Mouse (Mus musculus): ENCODE data around the gene Bcl7c. TPM values are rescaled to one million over a fixed set of nuclear protein-coding genes. Genes with fewer than 3 reads are reported as not detected.

The Bcl7c gene
- polyA plus RNA-seq, 1 experiment from 2014 or later, result 34.1 TPM

DNA sequence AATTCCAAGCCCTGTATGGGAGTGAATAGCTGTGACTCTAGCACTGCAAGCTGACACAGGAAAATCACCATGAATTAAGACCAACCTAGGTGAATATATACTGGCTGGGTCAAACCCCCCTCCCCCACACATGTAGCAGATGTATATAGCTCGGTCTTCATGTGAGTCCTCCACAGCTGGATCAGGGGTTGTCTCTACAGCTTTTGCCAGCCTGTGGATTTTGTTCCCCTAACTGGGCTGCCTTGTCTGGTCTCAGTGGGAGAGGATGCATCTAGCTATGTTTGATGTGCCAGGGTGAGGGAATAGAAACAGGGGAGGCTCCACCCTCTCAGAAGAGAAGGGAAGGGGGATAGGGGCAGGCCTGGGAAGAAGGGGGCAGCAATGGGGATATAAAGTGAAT is 92.4 kb downstream of the Bcl7c start:
- Histone ChIP-seq H3K4me2 (replicated peaks; ENCODE audit: low read depth, low read length) (no peak overlapping the region), H3K4me3 (ENCODE audit: low read depth, low read length) (no peak overlapping the region), H3K27me3 (replicated peaks; ENCODE audit: insufficient read depth, low read length) (no peaks in the 10 kb centered on the region), H3K9ac (replicated peaks; ENCODE audit: low read depth) (no peak overlapping the region), H3K27ac (ENCODE audit: low read length) (no peak overlapping the region), H3K4me1 (ENCODE audit: insufficient read depth, low read depth, low read length) (peaks cover 3% of the 10 kb centered on the region; the same call in 1 of the 2 replicates), H3K36me3 (ENCODE audit: insufficient read depth, low read length) (peaks cover 12% of the 10 kb centered on the region; the same call in 1 of the 2 replicates), H3K9me3 (ENCODE audit: low read length) (no peaks in the 10 kb centered on the region)
- ATAC-seq (no peak), DNase-seq (ENCODE audit: low spot score) (no peak)
- WGBS, result 29% methylated on average over 1 of the region's 1 CpGs
- no peak for TF ChIP-seq EP300 (IDR thresholded peaks at IDR 0.05)
- no peak for TF ChIP-seq CTCF (IDR thresholded peaks at IDR 0.05)

DNA sequence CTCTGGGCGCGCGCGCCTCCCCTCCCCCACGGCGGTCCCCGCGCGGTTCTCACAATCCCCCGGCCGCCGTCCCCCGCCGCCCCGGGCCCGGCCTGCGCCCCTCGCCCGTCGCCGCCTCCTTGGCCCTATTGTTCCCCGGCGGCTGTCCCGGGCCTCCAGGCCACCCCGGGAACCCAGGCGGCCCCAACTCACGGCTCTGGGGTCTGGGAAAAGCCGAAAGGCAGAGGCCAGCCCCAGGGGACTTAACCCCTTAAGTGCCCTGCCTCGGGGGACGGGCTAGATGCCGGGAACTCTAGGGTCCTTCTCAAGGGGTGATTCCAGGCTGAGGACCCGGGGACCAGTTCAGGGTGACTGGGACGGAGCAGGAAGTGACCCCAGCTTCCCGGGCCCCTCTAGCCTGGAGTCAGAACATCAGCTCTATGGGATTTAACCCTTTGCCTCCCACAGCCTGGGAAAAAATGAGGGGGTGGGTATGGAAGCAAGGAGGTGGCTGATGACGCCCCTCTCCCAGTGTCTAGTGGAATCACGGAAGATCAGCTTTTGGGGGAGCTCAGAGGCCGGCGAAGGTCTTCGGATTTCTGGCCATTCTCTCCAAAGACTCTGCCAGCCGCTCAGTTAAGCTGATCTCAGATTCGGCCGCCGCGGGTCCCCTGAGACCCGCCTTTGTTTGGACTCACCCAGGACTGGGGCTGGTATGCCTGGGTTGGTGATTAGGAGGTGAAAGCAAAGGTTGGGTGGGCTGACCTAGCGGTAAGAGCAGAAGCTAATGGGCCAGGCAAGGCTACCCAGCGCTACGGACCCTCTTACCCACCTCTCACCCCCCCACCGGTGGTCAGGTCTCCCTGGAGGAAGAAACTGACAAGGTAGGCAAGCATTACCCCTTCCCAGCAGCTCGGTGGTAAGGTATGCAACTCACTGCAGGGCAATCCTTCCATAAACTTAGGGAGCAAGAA is 93.6 kb downstream of the Bcl7c start, which contains the start of gene Zfp629:
Gene Zfp629, minus strand, starts transcription at position 907 of the 953 bp plus-strand sequence.
- Histone ChIP-seq H3K36me3 (ENCODE audit: insufficient read depth, low read length) (peaks cover 24% of the 10 kb centered on the region; the same call in 1 of the 2 replicates), H3K4me2 (replicated peaks; ENCODE audit: low read depth, low read length) (peak within 1 kb of the TSS; percentile 86), H3K4me3 (ENCODE audit: low read depth, low read length) (peak within 1 kb of the TSS; percentile 96), H3K4me1 (ENCODE audit: insufficient read depth, low read depth, low read length) (peaks cover 3% of the 10 kb centered on the region; the same call in 1 of the 2 replicates), H3K27me3 (replicated peaks; ENCODE audit: insufficient read depth, low read length) (no peaks in the 10 kb centered on the region), H3K27ac (ENCODE audit: low read length) (peak within 1 kb of the TSS; percentile 89), H3K9me3 (ENCODE audit: low read length) (no peaks in the 10 kb centered on the region), H3K9ac (replicated peaks; ENCODE audit: low read depth) (peak within 1 kb of the TSS; percentile 95)
- ATAC-seq (peak; percentile 93), DNase-seq (ENCODE audit: low spot score) (peak; percentile 89)
- 0% methylated on average over 37 of the region's 50 CpGs for WGBS
- TF ChIP-seq EP300 (IDR thresholded peaks at IDR 0.05) (0 out of 2 replicates have a peak, but pooled peaks have one; percentile 18), CTCF (IDR thresholded peaks at IDR 0.05) (no peak)

DNA sequence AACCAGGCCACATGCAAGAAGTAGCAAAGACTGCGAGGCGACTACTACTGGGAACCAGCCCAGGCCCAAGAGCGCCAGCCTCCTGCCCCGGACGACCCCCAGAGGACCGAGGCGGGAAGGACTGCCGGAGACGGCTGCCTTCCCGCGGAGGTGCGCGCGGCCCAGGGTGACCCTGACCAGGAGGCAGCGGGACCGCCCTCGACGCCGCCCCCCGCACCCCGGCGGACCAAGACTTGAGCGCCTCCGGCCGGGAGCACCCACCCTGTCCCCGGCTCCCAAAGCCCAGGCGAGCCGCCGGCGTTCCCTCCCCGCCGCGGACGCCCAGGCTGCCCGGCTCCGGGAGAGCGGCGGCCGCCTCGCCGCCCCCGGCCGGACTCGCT is 94.2 kb downstream of the Bcl7c start:
- no peaks in the 10 kb centered on the region for H3K27me3 ChIP-seq (replicated peaks; ENCODE audit: insufficient read depth, low read length)
- peak overlapping the region; percentile 89 for H3K27ac ChIP-seq (ENCODE audit: low read length)
- peak overlapping the region; percentile 96 for H3K4me3 ChIP-seq (ENCODE audit: low read depth, low read length)
- H3K36me3 ChIP-seq (ENCODE audit: insufficient read depth, low read length), result peaks cover 28% of the 10 kb centered on the region; the same call in 1 of the 2 replicates
- H3K4me1 ChIP-seq (ENCODE audit: insufficient read depth, low read depth, low read length), result peaks cover 3% of the 10 kb centered on the region; the same call in 1 of the 2 replicates
- WGBS, result 0% methylated on average over 29 of the region's 44 CpGs
- peak; percentile 54 for DNase-seq (ENCODE audit: low spot score)
- TF ChIP-seq CTCF (IDR thresholded peaks at IDR 0.05), result no peak
- TF ChIP-seq EP300 (IDR thresholded peaks at IDR 0.05), result no peak
- no peaks in the 10 kb centered on the region for H3K9me3 ChIP-seq (ENCODE audit: low read length)
- peak; percentile 69 for ATAC-seq
- H3K9ac ChIP-seq (replicated peaks; ENCODE audit: low read depth), result peak overlapping the region; percentile 95
- peak overlapping the region; percentile 86 for H3K4me2 ChIP-seq (replicated peaks; ENCODE audit: low read depth, low read length)

DNA sequence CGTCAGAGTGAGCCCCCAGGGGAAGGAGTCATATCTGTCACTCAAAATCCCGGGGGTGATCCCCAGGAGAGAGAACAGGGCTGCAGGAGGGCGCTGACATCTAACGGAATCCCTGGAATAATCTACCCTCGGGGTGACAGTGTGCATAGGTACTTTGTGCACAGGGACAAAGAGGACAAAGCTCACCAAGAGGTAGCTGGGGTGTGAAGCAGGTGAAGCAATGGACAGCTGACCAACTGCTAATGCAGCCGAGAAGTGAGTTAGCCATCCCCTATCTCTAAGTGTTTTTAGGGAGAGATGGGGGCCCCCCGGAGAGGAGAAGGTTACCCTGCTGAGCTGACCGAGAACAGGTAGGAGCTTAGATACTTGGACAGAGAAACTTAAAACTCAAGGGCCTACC is 94.6 kb downstream of the Bcl7c start:
- 18% methylated on average over 8 of the region's 8 CpGs for WGBS
- peaks cover 3% of the 10 kb centered on the region; the same call in 1 of the 2 replicates for H3K4me1 ChIP-seq (ENCODE audit: insufficient read depth, low read depth, low read length)
- ATAC-seq (no peak), DNase-seq (ENCODE audit: low spot score) (no peak)
- peak overlapping the region; percentile 89 for H3K27ac ChIP-seq (ENCODE audit: low read length)
- peak overlapping the region; percentile 86 for H3K4me2 ChIP-seq (replicated peaks; ENCODE audit: low read depth, low read length)
- H3K27me3 ChIP-seq (replicated peaks; ENCODE audit: insufficient read depth, low read length), result no peaks in the 10 kb centered on the region
- H3K9ac ChIP-seq (replicated peaks; ENCODE audit: low read depth), result peak overlapping the region; percentile 95
- TF ChIP-seq EP300 (IDR thresholded peaks at IDR 0.05) (no peak), CTCF (IDR thresholded peaks at IDR 0.05) (no peak)
- peak overlapping the region; percentile 96 for H3K4me3 ChIP-seq (ENCODE audit: low read depth, low read length)
- no peaks in the 10 kb centered on the region for H3K9me3 ChIP-seq (ENCODE audit: low read length)
- H3K36me3 ChIP-seq (ENCODE audit: insufficient read depth, low read length), result peaks cover 28% of the 10 kb centered on the region; the same call in 1 of the 2 replicates

DNA sequence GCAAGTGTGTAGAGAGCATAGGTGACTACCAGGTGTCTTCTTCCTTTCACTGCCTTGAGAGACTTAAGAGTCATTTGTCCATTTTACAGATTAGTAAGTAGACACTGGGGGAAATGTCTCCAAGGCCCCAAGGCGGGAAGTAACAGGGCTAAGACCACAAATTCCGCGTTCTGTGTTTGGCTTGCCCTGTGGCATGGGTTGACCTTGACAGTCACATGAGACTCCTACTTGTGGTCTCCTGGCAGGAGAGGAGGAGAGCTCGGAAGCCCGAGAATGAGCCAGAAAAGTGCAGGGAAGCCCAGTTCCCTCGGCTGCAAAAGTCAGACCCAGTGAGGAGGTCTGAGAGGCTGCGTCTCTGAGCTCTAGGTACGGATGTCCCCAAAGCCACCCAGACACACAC is 95.2 kb downstream of the Bcl7c start:
- no peak for ATAC-seq
- peaks cover 3% of the 10 kb centered on the region; the same call in 1 of the 2 replicates for H3K4me1 ChIP-seq (ENCODE audit: insufficient read depth, low read depth, low read length)
- no peak overlapping the region for H3K4me3 ChIP-seq (ENCODE audit: low read depth, low read length)
- TF ChIP-seq EP300 (IDR thresholded peaks at IDR 0.05), result no peak
- no peak for TF ChIP-seq CTCF (IDR thresholded peaks at IDR 0.05)
- DNase-seq (ENCODE audit: low spot score), result no peak
- no peaks in the 10 kb centered on the region for H3K9me3 ChIP-seq (ENCODE audit: low read length)
- H3K27me3 ChIP-seq (replicated peaks; ENCODE audit: insufficient read depth, low read length), result no peaks in the 10 kb centered on the region
- H3K4me2 ChIP-seq (replicated peaks; ENCODE audit: low read depth, low read length), result no peak overlapping the region
- peaks cover 29% of the 10 kb centered on the region; the same call in 1 of the 2 replicates for H3K36me3 ChIP-seq (ENCODE audit: insufficient read depth, low read length)
- H3K27ac ChIP-seq (ENCODE audit: low read length), result no peak overlapping the region
- H3K9ac ChIP-seq (replicated peaks; ENCODE audit: low read depth), result peak overlapping the region; percentile 95; the same call in 1 of the 2 replicates
- WGBS, result 84% methylated on average over 8 of the region's 8 CpGs

DNA sequence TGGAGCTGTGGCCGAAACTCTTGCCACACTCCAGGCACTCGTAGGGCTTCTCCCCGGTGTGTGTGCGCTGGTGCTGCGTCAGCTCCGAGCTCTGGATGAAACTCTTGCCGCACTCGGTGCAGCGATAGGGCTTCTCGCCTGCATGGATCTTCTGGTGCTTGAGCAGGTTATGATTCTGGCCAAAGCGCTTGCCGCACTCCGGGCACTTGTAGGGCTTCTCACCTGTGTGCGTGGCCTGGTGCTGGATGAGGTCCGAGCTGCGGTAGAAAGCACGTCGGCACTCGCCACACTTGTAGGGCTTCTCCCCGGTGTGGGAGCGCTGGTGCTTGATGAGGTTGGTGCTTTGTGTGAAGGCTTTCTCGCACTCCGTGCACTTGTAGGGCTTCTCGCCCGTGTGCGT is 97.2 kb downstream of the Bcl7c start:
- Histone ChIP-seq H3K9me3 (ENCODE audit: low read length) (no peaks in the 10 kb centered on the region), H3K4me3 (ENCODE audit: low read depth, low read length) (no peak overlapping the region), H3K4me2 (replicated peaks; ENCODE audit: low read depth, low read length) (no peak overlapping the region), H3K9ac (replicated peaks; ENCODE audit: low read depth) (no peak overlapping the region), H3K36me3 (ENCODE audit: insufficient read depth, low read length) (peaks cover 31% of the 10 kb centered on the region; the same call in 1 of the 2 replicates), H3K27me3 (replicated peaks; ENCODE audit: insufficient read depth, low read length) (no peaks in the 10 kb centered on the region), H3K27ac (ENCODE audit: low read length) (no peak overlapping the region), H3K4me1 (ENCODE audit: insufficient read depth, low read depth, low read length) (peaks cover 3% of the 10 kb centered on the region; the same call in 1 of the 2 replicates)
- no peak for TF ChIP-seq CTCF (IDR thresholded peaks at IDR 0.05)
- TF ChIP-seq EP300 (IDR thresholded peaks at IDR 0.05), result no peak
- 95% methylated on average over 23 of the region's 26 CpGs for WGBS
- DNase-seq (ENCODE audit: low spot score), result no peak
- no peak for ATAC-seq

MicroRNA genes within 50 kb of the gene (microRNA counts, 519-probe panel; counts per million panel counts)
- not detected for microRNA mmu-miR-762

Small RNA genes lying within 50 kb of the gene (microRNA-seq; reads per million reads assigned to microRNA genes)
- not detected for gene Mir762

Other genes starting within 250 kb of the Bcl7c start
- 37.6 and 37.7 TPM in 2 replicates for gene Prr14, start 249.3 kb downstream of the Bcl7c start, polyA plus RNA-seq (2015; fragmentation: Nextera tagmentation; extraction: Ambion mirVana)
- 9.9 and 11.1 TPM in 2 replicates for gene Fbrs, start 229.7 kb downstream of the Bcl7c start, polyA plus RNA-seq (2015; fragmentation: Nextera tagmentation; extraction: Ambion mirVana)
- 19.2 and 19.3 TPM in 2 replicates for gene Srcap, start 196.9 kb downstream of the Bcl7c start, polyA plus RNA-seq (2015; fragmentation: Nextera tagmentation; extraction: Ambion mirVana)
- 9.3 and 10.3 TPM in 2 replicates for gene Gm42715, start 189.3 kb downstream of the Bcl7c start, polyA plus RNA-seq (2015; fragmentation: Nextera tagmentation; extraction: Ambion mirVana)
- 5.4 and 6.1 TPM in 2 replicates for gene Tmem265, start 147.5 kb downstream of the Bcl7c start, polyA plus RNA-seq (2015; fragmentation: Nextera tagmentation; extraction: Ambion mirVana)
- 31.7 and 34.4 TPM in 2 replicates for gene Phkg2, start 135.6 kb downstream of the Bcl7c start, polyA plus RNA-seq (2015; fragmentation: Nextera tagmentation; extraction: Ambion mirVana)
- 28.8 and 29.5 TPM in 2 replicates for gene Ccdc189, start 120.3 kb downstream of the Bcl7c start, polyA plus RNA-seq (2015; fragmentation: Nextera tagmentation; extraction: Ambion mirVana)
- 25.9 and 27.1 TPM in 2 replicates for gene Rnf40, start 120.2 kb downstream of the Bcl7c start, polyA plus RNA-seq (2015; fragmentation: Nextera tagmentation; extraction: Ambion mirVana)
- 5.2 and 6.0 TPM in 2 replicates for gene Zfp629, start 93.1 kb downstream of the Bcl7c start, polyA plus RNA-seq (2015; fragmentation: Nextera tagmentation; extraction: Ambion mirVana)
- 9.9 and 10.4 TPM in 2 replicates for gene Ctf1, start 3.8 kb upstream of the Bcl7c start, polyA plus RNA-seq (2015; fragmentation: Nextera tagmentation; extraction: Ambion mirVana)
- 0.07 and 0.08 TPM in 2 replicates for gene Ctf2, start 23.2 kb upstream of the Bcl7c start, polyA plus RNA-seq (2015; fragmentation: Nextera tagmentation; extraction: Ambion mirVana)
- gene Fbxl19, start 35.6 kb upstream of the Bcl7c start, polyA plus RNA-seq (2015; fragmentation: Nextera tagmentation; extraction: Ambion mirVana), result 1.6 TPM in 2 replicates
- 38.5 and 42.8 TPM in 2 replicates for gene Orai3, start 60.9 kb upstream of the Bcl7c start, polyA plus RNA-seq (2015; fragmentation: Nextera tagmentation; extraction: Ambion mirVana)
- 10.5 and 11.0 TPM in 2 replicates for gene Setd1a, start 67.7 kb upstream of the Bcl7c start, polyA plus RNA-seq (2015; fragmentation: Nextera tagmentation; extraction: Ambion mirVana)
- gene Gm49388, start 76.7 kb upstream of the Bcl7c start, polyA plus RNA-seq (2015; fragmentation: Nextera tagmentation; extraction: Ambion mirVana), result not detected in 2 replicates
- gene Hsd3b7, start 91.7 kb upstream of the Bcl7c start, polyA plus RNA-seq (2015; fragmentation: Nextera tagmentation; extraction: Ambion mirVana), result 52.8 and 55.8 TPM in 2 replicates
- gene Stx4a, start 115.4 kb upstream of the Bcl7c start, polyA plus RNA-seq (2015; fragmentation: Nextera tagmentation; extraction: Ambion mirVana), result 41.3 and 49.2 TPM in 2 replicates
- 0.74 and 0.94 TPM in 2 replicates for gene Stx1b, start 115.6 kb upstream of the Bcl7c start, polyA plus RNA-seq (2015; fragmentation: Nextera tagmentation; extraction: Ambion mirVana)
- 6.3 and 6.8 TPM in 2 replicates for gene Zfp646, start 167.3 kb upstream of the Bcl7c start, polyA plus RNA-seq (2015; fragmentation: Nextera tagmentation; extraction: Ambion mirVana)
- 9.4 and 10.0 TPM in 2 replicates for gene Zfp668, start 167.9 kb upstream of the Bcl7c start, polyA plus RNA-seq (2015; fragmentation: Nextera tagmentation; extraction: Ambion mirVana)
- 0.56 and 0.76 TPM in 2 replicates for gene Prss53, start 182.0 kb upstream of the Bcl7c start, polyA plus RNA-seq (2015; fragmentation: Nextera tagmentation; extraction: Ambion mirVana)
- not detected in 2 replicates for gene Gm21974, start 186.5 kb upstream of the Bcl7c start, polyA plus RNA-seq (2015; fragmentation: Nextera tagmentation; extraction: Ambion mirVana)
- gene Vkorc1, start 186.7 kb upstream of the Bcl7c start, polyA plus RNA-seq (2015; fragmentation: Nextera tagmentation; extraction: Ambion mirVana), result 134 TPM in 2 replicates
- gene Bckdk, start 195.1 kb upstream of the Bcl7c start, polyA plus RNA-seq (2015; fragmentation: Nextera tagmentation; extraction: Ambion mirVana), result 74.4 and 81.2 TPM in 2 replicates
- 21.1 TPM in 2 replicates for gene Kat8, start 203.6 kb upstream of the Bcl7c start, polyA plus RNA-seq (2015; fragmentation: Nextera tagmentation; extraction: Ambion mirVana)
- gene Prss8, start 221.2 kb upstream of the Bcl7c start, polyA plus RNA-seq (2015; fragmentation: Nextera tagmentation; extraction: Ambion mirVana), result 141 and 152 TPM in 2 replicates
- gene Prss36, start 237.8 kb upstream of the Bcl7c start, polyA plus RNA-seq (2015; fragmentation: Nextera tagmentation; extraction: Ambion mirVana), result 9.2 and 10.0 TPM in 2 replicates